Mouse (Mus musculus) thymus, adult 2 months (tissue): ENCODE results near the gene Ero1lb. TPM values are rescaled to one million over a fixed set of nuclear protein-coding genes. Genes with fewer than 3 reads are reported as not detected.

Source experiments
- polyA plus RNA-seq: library from polyadenylated mRNA; depleted of rRNA; stranded (reverse); fragments of >200 nt; gene quantifications from 2 replicates; pipeline ENCODE4 v1.2.3, GENCODE M21; 2012; rRNA removed

Ero1lb gene
- polyA plus RNA-seq, 1 experiment: 14.9 TPM

Other genes starting within 250 kb of the Ero1lb start
- gene Actn2, start 225.1 kb upstream of the Ero1lb start, polyA plus RNA-seq: 19.2 and 93.2 TPM in 2 replicates
- gene Heatr1, start 170.8 kb upstream of the Ero1lb start, polyA plus RNA-seq: 66.3 and 93.2 TPM in 2 replicates
- 35.9 and 37.6 TPM in 2 replicates for gene Lgals8, start 100.9 kb upstream of the Ero1lb start, polyA plus RNA-seq
- 9.6 and 9.8 TPM in 2 replicates for gene Edaradd, start 45.4 kb upstream of the Ero1lb start, polyA plus RNA-seq
- not detected in 2 replicates for gene Prl2c3, start 234.2 kb downstream of the Ero1lb start, polyA plus RNA-seq